Mouse (Mus musculus) embryonic fibroblast, embryonic 13.5 days (primary cell): ENCODE results near the gene Bin2.

Source experiments
- CTCF ChIP-seq: IDR thresholded peaks from 2 replicates; pipeline ENCODE4 v1.5.1; 2011; ENCODE audit warnings: mild to moderate bottlenecking, control low read depth, low read length, moderate library complexity, borderline replicate concordance; ENCODE audit not compliant: insufficient read depth
- POLR2A ChIP-seq: IDR thresholded peaks from 2 replicates; pipeline ENCODE4 v1.6.1; 2011; ENCODE audit warnings: low read depth, mild to moderate bottlenecking, control low read depth, low read length, moderate library complexity

DNA sequence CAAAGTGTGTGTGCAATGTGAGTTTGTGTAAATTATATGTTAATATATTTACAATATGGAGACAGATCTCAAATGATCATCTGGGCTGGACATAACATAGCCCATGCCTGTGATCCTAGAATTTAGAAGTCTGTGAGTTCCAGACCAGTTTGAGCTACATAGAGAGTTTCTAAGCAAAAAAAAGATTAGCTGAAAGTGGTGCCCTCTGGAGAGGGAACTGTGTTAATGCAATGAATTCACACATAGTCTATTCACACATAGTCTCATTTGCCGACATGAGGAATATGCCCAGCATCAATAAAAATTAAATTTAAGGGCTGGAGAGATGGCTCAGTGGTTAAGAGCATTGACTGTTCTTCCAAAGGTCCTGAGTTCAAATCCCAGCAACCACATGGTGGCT is 7.2 kb upstream of the Bin2 start:
- TF ChIP-seq CTCF: no peak
- no peak for TF ChIP-seq POLR2A
